Mouse (Mus musculus) frontal cortex, postnatal 14 days (tissue): ENCODE measurements around the gene Olfr714.
A peak's percentile ranks its signal among the peaks of the same experiment; 100 is the strongest.
"Not testable (repeated sequence)": the region's sequence is repeated elsewhere in the genome, so short reads cannot be mapped to it uniquely, and the experiment has no call there.

Experiments
- DNase-seq, 2 experiments: peaks; one replicate each; pipeline ENCODE4 v3.0.0; 2022; ENCODE audit warnings: low spot score in 2 of 2

Olfr714 gene

DNA sequence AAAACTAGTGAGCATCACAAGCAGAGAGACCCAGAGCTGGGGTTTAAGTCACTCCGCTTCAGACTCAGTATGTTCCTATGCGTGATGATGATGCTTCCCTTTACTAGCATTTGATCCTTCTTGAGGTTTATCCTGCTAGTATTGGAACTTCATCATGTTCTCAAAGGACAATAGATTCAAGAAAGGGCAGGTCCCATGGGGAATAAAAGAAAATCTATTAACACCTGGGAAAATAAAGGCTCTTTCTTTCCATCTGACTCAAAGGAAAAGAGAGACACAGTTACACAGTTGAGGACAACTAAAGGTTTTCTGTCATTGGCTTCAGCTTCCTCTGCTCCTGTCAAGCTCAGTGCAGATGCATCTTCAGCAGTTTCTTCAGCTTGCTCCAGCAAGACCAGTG is at the start of gene Olfr714:
Olfr714 (plus strand) TSS at position 301 of the 400 bp plus-strand sequence.
- DNase-seq = no peak

DNA sequence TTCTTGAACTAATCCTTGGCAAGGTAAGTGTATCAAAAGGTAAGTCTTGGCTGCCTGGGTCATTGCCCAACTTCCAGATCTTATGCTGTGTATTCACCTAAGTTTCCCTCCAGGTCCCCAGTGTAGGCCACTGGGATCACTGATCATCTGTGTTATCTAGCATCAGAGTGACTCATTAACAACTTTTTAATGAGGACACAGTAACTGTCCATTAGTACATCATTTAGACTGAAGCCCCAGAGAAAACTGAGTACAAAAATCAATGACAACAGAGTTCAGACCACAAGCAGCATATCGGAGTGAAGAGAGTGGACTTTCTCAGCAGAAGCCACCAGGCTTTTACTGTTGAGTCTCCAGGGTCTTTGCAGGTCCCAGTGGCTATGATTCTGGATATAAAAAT is 39.9 kb upstream of the Olfr714 start, which contains the start of gene Olfr713:
Olfr713 (plus strand) TSS at position 301 of the 400 bp plus-strand sequence.
- DNase-seq = no peak

DNA sequence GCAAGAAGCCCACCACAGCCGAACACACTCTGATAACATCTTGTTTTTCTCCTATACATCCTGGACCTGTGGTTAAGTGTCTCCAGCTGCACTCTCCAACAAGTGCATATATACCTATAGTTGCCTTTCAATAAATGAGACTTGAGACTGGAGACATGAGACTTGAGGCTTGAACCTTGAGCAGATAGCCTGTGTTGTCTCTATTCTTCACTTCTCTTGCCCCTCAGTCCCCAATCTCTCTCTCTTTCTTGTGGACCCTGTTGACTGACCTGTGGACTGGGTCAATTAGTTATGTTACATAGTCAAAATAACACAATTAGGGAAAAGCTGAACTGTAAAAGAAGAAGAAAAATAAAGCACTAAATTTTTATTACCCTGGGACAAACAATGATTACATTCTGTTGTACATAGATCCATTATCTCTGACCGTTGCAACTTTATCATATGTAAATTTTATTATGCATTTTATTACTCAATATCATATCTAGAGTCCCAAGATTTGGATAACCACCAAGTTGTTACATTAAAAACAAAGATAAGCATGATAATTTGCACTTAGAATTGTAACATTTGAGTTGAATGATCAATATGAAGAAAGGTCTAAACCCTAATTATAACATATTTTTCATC is 30.7 kb upstream of the Olfr714 start:
- DNase-seq = no peak

DNA sequence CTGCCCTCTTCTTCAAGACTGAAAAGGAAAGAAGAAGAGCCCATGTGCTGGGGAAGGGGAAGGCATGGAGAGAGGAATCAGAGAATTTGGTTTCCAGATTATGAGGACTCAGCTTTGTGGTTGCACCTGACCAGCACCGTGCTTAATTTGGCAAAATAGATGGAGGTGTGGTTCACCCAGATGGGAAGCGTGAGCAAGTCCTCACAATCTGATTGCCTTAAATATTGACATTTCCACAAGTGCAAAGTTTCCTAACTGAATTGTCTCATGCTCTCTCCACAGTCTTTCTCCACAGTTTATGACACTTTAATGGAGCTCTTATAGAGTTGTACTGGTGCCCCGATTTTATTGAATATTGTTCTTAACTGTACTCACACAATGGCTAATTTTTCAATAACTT is 27.6 kb upstream of the Olfr714 start:
- no peak for DNase-seq

DNA sequence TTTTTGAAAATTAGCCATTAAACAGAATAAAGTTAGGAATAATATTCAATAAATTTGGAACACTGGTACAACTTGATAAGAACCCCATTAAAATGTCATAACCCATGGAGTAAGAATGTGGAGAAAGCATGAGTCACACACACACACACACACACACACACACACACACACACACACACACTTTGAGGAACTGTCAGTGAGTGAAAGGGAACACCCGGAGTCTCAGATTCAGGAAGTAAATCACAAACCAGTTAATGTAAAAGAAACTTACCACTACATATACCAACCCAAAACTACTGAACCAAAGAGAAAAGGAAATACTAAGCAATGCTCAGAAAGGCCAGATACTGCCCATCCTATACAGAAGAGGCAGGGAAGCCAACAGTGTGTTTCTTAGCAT is 26.4 kb upstream of the Olfr714 start:
- DNase-seq = no peak

DNA sequence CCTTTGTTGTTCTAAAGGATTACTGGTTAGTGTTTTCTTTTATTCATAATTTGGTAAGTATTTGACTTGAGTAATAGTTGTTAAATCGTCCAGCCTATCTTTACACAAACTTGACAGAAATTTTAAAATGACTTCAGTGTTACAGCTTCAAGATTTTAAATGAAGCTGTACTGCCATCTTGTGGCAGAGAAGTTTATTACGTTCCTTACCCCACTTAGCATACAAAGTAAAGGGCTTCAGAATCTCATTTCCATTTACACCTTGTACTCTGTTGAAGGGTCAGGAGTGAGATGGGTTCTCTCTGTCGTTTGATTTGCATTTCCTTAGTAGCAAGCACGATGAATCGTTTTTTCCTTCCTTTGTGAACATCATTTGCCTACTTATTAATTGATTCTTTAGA is 24.9 kb upstream of the Olfr714 start:
- DNase-seq = peak in 1 of 2 experiments; percentile 7

DNA sequence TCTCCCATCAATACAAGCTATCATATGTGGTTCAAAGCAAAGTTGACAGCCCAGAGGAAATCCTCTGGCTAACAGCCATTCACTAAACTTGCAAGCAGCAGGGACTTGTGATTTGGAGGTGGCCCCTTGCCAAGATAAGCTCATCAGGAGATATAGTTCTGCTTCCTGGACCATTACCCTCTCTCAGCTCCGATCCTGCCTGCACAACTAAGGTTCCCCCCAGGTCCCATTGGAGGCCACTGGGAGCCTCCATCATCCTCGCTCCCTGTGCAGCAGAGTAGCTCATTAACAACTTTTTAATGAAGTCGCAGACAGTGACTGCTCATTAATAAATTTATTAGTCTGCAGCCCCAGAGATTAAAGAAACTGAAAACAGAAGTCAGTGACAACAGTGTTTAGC is 23.2 kb upstream of the Olfr714 start:
- no peak for DNase-seq

DNA sequence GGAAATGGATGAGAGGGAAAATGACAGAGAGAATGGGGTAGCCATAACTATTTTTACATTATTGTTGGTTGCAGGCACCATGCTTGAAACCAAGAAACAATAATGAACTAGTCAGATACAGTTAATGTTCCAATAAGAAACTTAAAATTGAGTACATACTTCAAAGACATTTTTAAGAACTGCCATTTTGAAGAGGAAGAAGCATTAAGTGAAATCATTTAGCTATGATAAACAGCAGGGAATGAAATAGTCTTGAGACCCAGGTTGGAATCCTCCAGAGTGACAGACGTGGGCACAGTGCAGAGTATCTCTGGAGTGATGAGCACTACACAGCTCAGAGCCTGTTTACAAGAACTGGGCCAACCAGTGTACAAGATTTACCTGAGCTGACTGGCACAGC is 22.1 kb downstream of the Olfr714 start, which contains the start of gene Olfr17:
Olfr17 (plus strand) TSS at position 301 of the 400 bp plus-strand sequence.
- DNase-seq = no peak

DNA sequence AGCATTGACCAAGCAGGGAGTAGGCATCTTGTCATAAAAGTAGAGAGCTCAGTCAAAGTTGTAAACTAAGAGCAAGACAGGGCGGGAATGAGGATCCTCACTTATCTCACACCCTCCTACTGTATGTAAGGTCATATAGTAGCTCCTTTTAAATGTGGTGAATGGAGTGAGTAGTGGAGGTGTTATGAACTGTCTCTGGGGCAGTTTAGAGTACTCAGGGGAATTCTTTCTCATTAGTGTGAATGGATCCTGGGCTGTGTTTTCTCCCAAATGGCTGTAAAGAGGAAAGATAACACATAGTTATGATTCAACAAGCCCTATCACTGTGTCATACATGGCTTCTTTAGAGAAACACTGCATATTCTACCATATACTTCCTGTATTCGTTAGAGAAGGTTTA is 39.5 kb downstream of the Olfr714 start, which contains the start of gene Olfr715b:
Olfr715b (minus strand) TSS at position 101 of the 400 bp plus-strand sequence.
- DNase-seq = not testable (repeated sequence)
